Mouse (Mus musculus): Measurements from ENCODE around the gene Tcf25. TPM values are rescaled to one million over a fixed set of nuclear protein-coding genes. Genes with fewer than 3 reads are reported as not detected.

Tcf25 gene
- total RNA-seq, 1 experiment from 2014 or later: 126 TPM

GRCm38 (mm10) chr8:123345135-123345534, 28.4 kb upstream of the Tcf25 start:
- no peak for ATAC-seq (replicated peaks in 1 of 2; ENCODE audit: insufficient read depth in 1 of 2, low FRiP score in 2 of 2, low TSS enrichment in 1 of 2, low read depth in 1 of 2, poor library complexity in 2 of 2, severe bottlenecking in 2 of 2)

DNA sequence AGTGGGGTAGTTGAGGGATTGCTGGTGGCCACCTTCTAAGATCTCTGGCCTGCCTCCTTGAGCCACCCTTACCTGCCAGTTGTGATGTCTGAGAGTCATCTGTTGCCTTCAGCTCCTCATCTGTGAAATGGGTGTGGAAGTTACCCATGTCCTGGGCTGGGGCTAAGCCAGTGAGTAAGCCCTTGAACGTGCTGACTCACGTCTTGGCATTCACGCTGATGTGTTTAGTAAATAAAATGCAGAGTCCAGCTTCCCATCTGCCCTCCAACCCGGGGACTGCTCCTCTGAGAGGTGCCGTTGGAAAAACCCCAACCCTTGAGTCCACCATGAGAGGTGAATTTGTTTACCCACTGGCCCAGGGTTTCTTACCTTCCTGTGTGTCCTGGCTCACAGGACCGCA, 27.7 kb upstream of the Tcf25 start:
- no peak for ATAC-seq (replicated peaks in 1 of 2; ENCODE audit: insufficient read depth in 1 of 2, low FRiP score in 2 of 2, low TSS enrichment in 1 of 2, low read depth in 1 of 2, poor library complexity in 2 of 2, severe bottlenecking in 2 of 2)

- no peak for ATAC-seq (replicated peaks in 1 of 2; ENCODE audit: insufficient read depth in 1 of 2, low FRiP score in 2 of 2, low TSS enrichment in 1 of 2, low read depth in 1 of 2, poor library complexity in 2 of 2, severe bottlenecking in 2 of 2)
These were observed 26.3 kb upstream of the Tcf25 start for GRCm38 (mm10) chr8:123347293-123347692.

- no peak for ATAC-seq (replicated peaks in 1 of 2; ENCODE audit: insufficient read depth in 1 of 2, low FRiP score in 2 of 2, low TSS enrichment in 1 of 2, low read depth in 1 of 2, poor library complexity in 2 of 2, severe bottlenecking in 2 of 2)
These were observed 25.2 kb upstream of the Tcf25 start for GRCm38 (mm10) chr8:123348237-123348843.

DNA sequence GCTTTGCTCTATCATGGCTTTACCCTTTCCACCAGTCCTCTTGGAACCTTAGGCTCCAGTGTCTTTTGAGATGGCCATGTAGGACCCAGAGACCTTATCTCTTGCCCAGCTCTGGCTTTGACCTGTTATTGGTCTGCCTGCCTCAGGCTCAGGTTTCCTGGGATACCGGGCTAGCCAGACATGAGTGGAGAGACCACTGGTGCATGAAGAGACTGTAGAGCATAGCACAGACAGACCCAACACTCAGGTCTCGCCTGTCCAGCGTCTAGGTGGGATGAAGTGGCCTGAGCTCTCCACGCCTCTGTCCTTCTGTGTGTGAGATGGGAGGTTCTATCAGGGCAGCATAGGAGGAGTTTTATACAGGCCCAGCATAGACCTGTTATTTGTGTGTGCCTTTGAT, 24.5 kb upstream of the Tcf25 start:
- no peak for ATAC-seq (replicated peaks in 1 of 2; ENCODE audit: insufficient read depth in 1 of 2, low FRiP score in 2 of 2, low TSS enrichment in 1 of 2, low read depth in 1 of 2, poor library complexity in 2 of 2, severe bottlenecking in 2 of 2)

DNA sequence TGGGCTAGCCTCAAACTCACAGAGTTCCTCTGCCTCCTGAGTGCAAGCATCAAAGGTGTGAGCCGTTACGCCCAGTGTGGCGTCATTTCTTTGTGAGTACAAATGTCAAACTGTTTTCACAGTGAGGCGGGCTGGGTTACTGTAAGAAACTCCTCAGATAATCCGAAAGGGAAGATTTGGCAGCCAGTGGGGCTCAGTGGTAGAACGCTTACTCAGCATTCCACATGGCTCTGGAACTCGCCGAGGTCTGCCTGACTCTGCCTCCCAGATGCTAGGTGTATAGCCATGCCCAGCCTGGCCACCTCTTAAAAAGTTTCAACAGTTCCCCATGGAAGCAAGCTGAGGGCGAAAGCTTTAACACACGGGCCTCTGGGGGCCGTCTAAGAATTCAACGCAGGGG, 21.4 kb upstream of the Tcf25 start:
- no peak for ATAC-seq (replicated peaks in 1 of 2; ENCODE audit: insufficient read depth in 1 of 2, low FRiP score in 2 of 2, low TSS enrichment in 1 of 2, low read depth in 1 of 2, poor library complexity in 2 of 2, severe bottlenecking in 2 of 2)

DNA sequence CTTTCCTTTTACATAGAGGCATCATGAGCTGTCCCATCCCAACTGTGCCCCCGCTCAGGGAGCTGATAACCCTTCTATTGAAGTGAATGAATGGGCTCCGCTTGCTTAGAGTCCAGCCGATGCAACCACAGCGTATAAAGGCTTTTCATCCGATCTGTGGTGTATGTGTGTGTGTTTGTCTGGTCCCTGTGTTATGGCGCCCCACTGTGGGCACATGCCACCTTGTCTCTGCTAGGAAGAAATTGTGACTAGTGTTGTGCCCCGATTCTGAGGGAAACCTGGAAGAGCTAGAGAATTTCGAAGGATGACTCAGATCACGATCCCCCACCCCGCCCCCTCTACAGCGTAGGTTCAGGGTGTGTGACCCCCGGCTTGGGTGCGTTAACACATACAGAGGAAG, 20.8 kb upstream of the Tcf25 start:
- peak; percentile 48 to 56 for ATAC-seq (replicated peaks in 1 of 2; ENCODE audit: insufficient read depth in 1 of 2, low FRiP score in 2 of 2, low TSS enrichment in 1 of 2, low read depth in 1 of 2, poor library complexity in 2 of 2, severe bottlenecking in 2 of 2)

GRCm38 (mm10) chr8:123353216-123353615, 20.3 kb upstream of the Tcf25 start:
- no peak; a peak in 1 of 4 replicates for ATAC-seq (replicated peaks in 1 of 2; ENCODE audit: insufficient read depth in 1 of 2, low FRiP score in 2 of 2, low TSS enrichment in 1 of 2, low read depth in 1 of 2, poor library complexity in 2 of 2, severe bottlenecking in 2 of 2)

DNA sequence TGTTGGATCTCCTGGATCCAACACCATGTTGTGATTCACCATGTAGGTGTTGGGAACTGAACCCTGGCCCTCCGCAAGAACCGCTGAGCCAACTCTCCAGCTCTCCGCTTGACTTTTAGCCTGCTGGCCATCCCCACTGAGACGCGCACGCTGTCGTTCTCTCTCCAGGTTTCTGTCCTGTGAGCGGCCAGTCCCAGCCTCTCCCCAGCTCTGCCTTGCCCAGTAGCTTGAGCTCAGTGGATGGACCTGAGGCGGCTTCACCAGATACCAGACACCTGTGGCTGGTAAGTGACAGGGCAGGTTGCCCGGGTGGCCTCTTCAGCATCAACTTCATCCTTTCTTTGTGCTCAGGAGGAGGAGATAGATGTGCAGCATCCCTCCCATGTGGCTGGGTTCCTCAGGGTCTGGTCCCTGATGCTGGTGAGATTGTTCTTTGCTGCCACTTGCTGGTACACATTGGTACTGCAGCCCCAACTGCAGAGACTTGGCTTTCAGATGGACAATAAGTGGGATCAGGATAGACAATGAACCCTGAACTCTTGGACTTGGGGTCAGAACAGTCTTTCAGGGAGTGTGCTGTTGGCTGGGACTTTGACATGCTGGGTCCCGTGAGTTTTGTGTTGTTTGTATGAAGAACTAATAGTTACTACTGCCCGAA, 12.3 kb upstream of the Tcf25 start:
- ATAC-seq (replicated peaks in 1 of 2; ENCODE audit: insufficient read depth in 1 of 2, low FRiP score in 2 of 2, low TSS enrichment in 1 of 2, low read depth in 1 of 2, poor library complexity in 2 of 2, severe bottlenecking in 2 of 2): peak; percentile 69 to 83

DNA sequence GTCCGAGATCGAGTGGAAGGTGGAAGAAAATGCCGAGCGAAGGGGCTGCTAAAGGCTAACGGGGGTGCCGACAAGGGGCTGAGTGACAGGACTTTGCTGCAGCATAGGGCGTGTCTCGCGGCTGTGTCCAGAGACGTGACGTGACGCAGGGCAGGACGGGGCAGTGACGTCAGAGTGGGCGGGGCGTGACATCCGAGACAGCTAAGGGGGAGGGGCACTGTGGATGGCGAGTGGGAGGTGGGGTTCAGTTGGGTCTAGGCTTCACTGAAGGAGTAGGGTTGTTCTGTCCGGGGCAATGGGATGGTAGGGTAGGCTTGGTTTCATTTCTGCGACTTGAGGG, 656 bp downstream of the Tcf25 start:
- ATAC-seq (replicated peaks in 1 of 2; ENCODE audit: insufficient read depth in 1 of 2, low FRiP score in 2 of 2, low TSS enrichment in 1 of 2, low read depth in 1 of 2, poor library complexity in 2 of 2, severe bottlenecking in 2 of 2): peak; percentile 79 to 86

DNA sequence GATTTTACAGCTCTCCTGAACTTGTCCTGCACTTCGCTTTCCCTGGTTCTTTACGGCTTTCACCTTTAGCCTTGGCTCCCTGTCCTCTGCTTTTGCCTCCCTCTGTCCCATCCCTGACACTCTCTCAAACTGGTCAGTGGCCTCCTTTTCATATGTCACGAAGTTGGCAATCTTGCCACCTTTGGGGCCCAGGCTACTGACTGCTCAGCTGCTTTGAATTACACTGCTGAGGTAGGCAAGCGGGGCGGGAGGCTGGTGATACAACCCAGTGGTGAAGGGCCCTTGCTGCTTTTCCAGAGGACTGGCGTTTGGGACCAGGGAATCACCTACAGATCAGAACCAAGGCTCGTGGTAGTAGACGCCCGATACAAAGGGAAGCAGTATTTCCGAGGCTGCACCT, 2.1 kb downstream of the Tcf25 start:
- ATAC-seq (replicated peaks in 1 of 2; ENCODE audit: insufficient read depth in 1 of 2, low FRiP score in 2 of 2, low TSS enrichment in 1 of 2, low read depth in 1 of 2, poor library complexity in 2 of 2, severe bottlenecking in 2 of 2): no peak

GRCm38 (mm10) chr8:123376106-123376505, 2.6 kb downstream of the Tcf25 start:
- ATAC-seq (replicated peaks in 1 of 2; ENCODE audit: insufficient read depth in 1 of 2, low FRiP score in 2 of 2, low TSS enrichment in 1 of 2, low read depth in 1 of 2, poor library complexity in 2 of 2, severe bottlenecking in 2 of 2): no peak

GRCm38 (mm10) chr8:123381711-123382110, 8.2 kb downstream of the Tcf25 start:
- no peak for ATAC-seq (replicated peaks in 1 of 2; ENCODE audit: insufficient read depth in 1 of 2, low FRiP score in 2 of 2, low TSS enrichment in 1 of 2, low read depth in 1 of 2, poor library complexity in 2 of 2, severe bottlenecking in 2 of 2)

- ATAC-seq (replicated peaks in 1 of 2; ENCODE audit: insufficient read depth in 1 of 2, low FRiP score in 2 of 2, low TSS enrichment in 1 of 2, low read depth in 1 of 2, poor library complexity in 2 of 2, severe bottlenecking in 2 of 2): no peak
These were observed 9.0 kb downstream of the Tcf25 start for GRCm38 (mm10) chr8:123382516-123382915.

GRCm38 (mm10) chr8:123384883-123385540, 11.5 kb downstream of the Tcf25 start:
- ATAC-seq (replicated peaks in 1 of 2; ENCODE audit: insufficient read depth in 1 of 2, low FRiP score in 2 of 2, low TSS enrichment in 1 of 2, low read depth in 1 of 2, poor library complexity in 2 of 2, severe bottlenecking in 2 of 2): peak in 1 of 2 experiments; percentile 44; a peak in 1 of 4 replicates

DNA sequence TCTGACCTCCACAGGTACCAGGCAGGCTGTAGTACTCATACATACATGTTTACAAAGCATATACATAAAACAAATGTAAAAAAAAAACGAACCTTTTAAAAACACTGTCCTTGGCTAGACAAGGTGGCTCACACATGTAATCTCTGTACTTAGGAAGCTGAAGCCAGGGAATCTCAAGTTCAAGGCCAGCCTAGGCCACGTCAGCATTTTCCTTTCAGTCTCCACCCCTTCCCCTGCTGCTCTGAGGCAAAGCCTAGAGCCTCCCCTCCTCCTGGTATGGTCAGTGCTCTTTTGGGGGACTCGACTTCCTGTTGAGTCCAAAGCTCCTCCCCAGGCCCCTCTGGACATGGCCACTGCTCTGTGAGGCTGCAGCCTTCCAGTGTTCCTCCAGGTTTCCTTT, 13.5 kb downstream of the Tcf25 start:
- ATAC-seq (replicated peaks in 1 of 2; ENCODE audit: insufficient read depth in 1 of 2, low FRiP score in 2 of 2, low TSS enrichment in 1 of 2, low read depth in 1 of 2, poor library complexity in 2 of 2, severe bottlenecking in 2 of 2): no peak

DNA sequence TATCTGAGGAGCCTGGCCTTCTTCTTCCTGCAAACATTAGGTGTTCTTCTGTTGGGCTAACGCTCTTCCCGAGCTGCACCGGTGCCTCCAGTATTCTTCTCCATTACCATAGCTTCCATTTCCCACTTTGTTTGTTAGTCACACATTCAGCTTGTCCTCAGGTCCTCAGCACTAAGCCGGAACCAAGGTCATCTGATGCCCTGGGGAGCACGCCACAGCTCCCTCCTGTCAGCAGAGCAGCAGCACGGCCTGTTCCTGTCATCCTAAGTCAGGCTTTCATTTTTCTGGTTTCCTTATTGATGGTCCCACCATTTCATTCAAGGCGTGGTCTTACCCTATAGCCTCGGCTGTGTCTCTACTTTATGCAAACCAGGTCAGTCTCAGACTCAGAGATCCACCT, 14.2 kb downstream of the Tcf25 start:
- no peak for ATAC-seq (replicated peaks in 1 of 2; ENCODE audit: insufficient read depth in 1 of 2, low FRiP score in 2 of 2, low TSS enrichment in 1 of 2, low read depth in 1 of 2, poor library complexity in 2 of 2, severe bottlenecking in 2 of 2)

- ATAC-seq (replicated peaks in 1 of 2; ENCODE audit: insufficient read depth in 1 of 2, low FRiP score in 2 of 2, low TSS enrichment in 1 of 2, low read depth in 1 of 2, poor library complexity in 2 of 2, severe bottlenecking in 2 of 2): no peak
These were observed 15.5 kb downstream of the Tcf25 start for GRCm38 (mm10) chr8:123389026-123389425.

GRCm38 (mm10) chr8:123398308-123398707, 24.8 kb downstream of the Tcf25 start:
- 0 out of 4 replicates have a peak, but pooled peaks of 1 of the 2 experiments have one; percentile 15 for ATAC-seq (replicated peaks in 1 of 2; ENCODE audit: insufficient read depth in 1 of 2, low FRiP score in 2 of 2, low TSS enrichment in 1 of 2, low read depth in 1 of 2, poor library complexity in 2 of 2, severe bottlenecking in 2 of 2)

Measured in hematopoietic stem cell, adult 5-6 weeks (primary cell).